Comparison of ENCODE assay signal across 11 mouse cellular contexts in genomic region chr4:149539441-149539840, GRCm38 (mm10). TPM values are rescaled to one million over a fixed set of nuclear protein-coding genes. Genes with fewer than 3 reads are reported as not detected.
A peak's percentile ranks its signal among the peaks of the same experiment; 100 is the strongest.
DNase-seq lines count a peak whose midpoint lies in the region; ATAC-seq and TF ChIP-seq lines count a peak whose summit lies in the region.
"Had no signal": no experiment of that assay in that cellular context is flagged by ENCODE, and none has a peak within 500 bp of the region (broad histone marks: within the 10 kb centered on the region; RNA-seq: fewer than 3 reads in every experiment).

No protein-coding gene starts in this region.

- H3K4me3 ChIP-seq in embryonic facial prominence, embryonic 15.5 days (replicated peaks) = no peak overlapping the region
- no peak overlapping the region for H3K4me3 ChIP-seq in intestine, embryonic 14.5 days (ENCODE audit: low read depth, low read length)
- H3K4me3 ChIP-seq in left cerebral cortex, adult 2 months = no peak overlapping the region
- H3K4me3 ChIP-seq: midbrain, embryonic 12.5 days had no signal

- H3K27me3 ChIP-seq in embryonic facial prominence, embryonic 15.5 days = no peaks in the 10 kb centered on the region
- H3K27me3 ChIP-seq in intestine, embryonic 14.5 days (replicated peaks; ENCODE audit: control insufficient read depth, insufficient read depth, low read length) = no peaks in the 10 kb centered on the region
- H3K27me3 ChIP-seq: midbrain, embryonic 12.5 days had no signal

- no peak for TF ChIP-seq CTCF in left cerebral cortex, adult 2 months (IDR thresholded peaks at IDR 0.05)

- no peaks in the 10 kb centered on the region for H3K9me3 ChIP-seq in embryonic facial prominence, embryonic 15.5 days (replicated peaks)
- H3K9me3 ChIP-seq in intestine, embryonic 14.5 days (ENCODE audit: control insufficient read depth, low read length) = no peaks in the 10 kb centered on the region
- H3K9me3 ChIP-seq: midbrain, embryonic 12.5 days had no signal

- WGBS in embryonic facial prominence, embryonic 15.5 days = 77% methylated on average over 8 of the region's 8 CpGs
- WGBS in intestine, embryonic 14.5 days = 67% methylated on average over 8 of the region's 8 CpGs

- peak; percentile 24; the same call in 1 of the 2 replicates for ATAC-seq in embryonic facial prominence, embryonic 15.5 days (ENCODE audit: insufficient number of reproducible peaks, low FRiP score, low TSS enrichment, low read depth)
- ATAC-seq in intestine, embryonic 14.5 days (replicated peaks; ENCODE audit: low FRiP score, low TSS enrichment, low read depth) = peak; percentile 50; the same call in 1 of the 2 replicates
- no peak for ATAC-seq in megakaryocyte-erythroid progenitor cell, adult 5-6 weeks (replicated peaks; ENCODE audit: low FRiP score, low TSS enrichment, poor library complexity, severe bottlenecking)
- ATAC-seq: CD4-positive, CD25-positive, alpha-beta regulatory T cell, adult 4 months had no signal

- no peak overlapping the region for H3K9ac ChIP-seq in embryonic facial prominence, embryonic 15.5 days
- no peak overlapping the region for H3K9ac ChIP-seq in intestine, embryonic 14.5 days (ENCODE audit: low read length)

- no peaks in the 10 kb centered on the region for H3K36me3 ChIP-seq in embryonic facial prominence, embryonic 15.5 days
- 0 out of 2 replicates have a peak, but pooled peaks cover 5% of the 10 kb centered on the region for H3K36me3 ChIP-seq in intestine, embryonic 14.5 days (ENCODE audit: control insufficient read depth, insufficient read depth, low read length)
- H3K36me3 ChIP-seq: midbrain, embryonic 12.5 days had no signal

- intact Hi-C loops in heart, postnatal 25 days (cut with DNase I) = no loop called here
- intact Hi-C loops in left cerebral cortex, adult 2 months (cut with DNase I) = no loop called here

- peaks cover 30% of the 10 kb centered on the region for H3K4me1 ChIP-seq in embryonic facial prominence, embryonic 15.5 days
- H3K4me1 ChIP-seq in intestine, embryonic 14.5 days (replicated peaks; ENCODE audit: control insufficient read depth, insufficient read depth, low read length) = no peaks in the 10 kb centered on the region

- H3K4me2 ChIP-seq in embryonic facial prominence, embryonic 15.5 days (replicated peaks) = no peak overlapping the region
- no peak overlapping the region for H3K4me2 ChIP-seq in intestine, embryonic 14.5 days (ENCODE audit: low read length)
- H3K4me2 ChIP-seq: midbrain, embryonic 12.5 days had no signal

- DNase-seq in heart, adult 18-20 months = peak; percentile 64 to 71
- no peak for DNase-seq in heart, postnatal 25 days (ENCODE audit: low spot score)
- peak; percentile 29 for DNase-seq in NIH3T3 (ENCODE audit: low read depth)
- no peak for DNase-seq in intestine, embryonic 14.5 days (ENCODE audit: low spot score)
- DNase-seq in thymus, postnatal 14 days = no peak
- no peak for DNase-seq in left cerebral cortex, adult 2 months (ENCODE audit: extremely low spot score in 1 of 2, low spot score in 2 of 2)
- DNase-seq: liver had no signal

- no peak overlapping the region for H3K27ac ChIP-seq in embryonic facial prominence, embryonic 15.5 days (replicated peaks)
- H3K27ac ChIP-seq in intestine, embryonic 14.5 days (ENCODE audit: low read depth) = no peak overlapping the region
- H3K27ac ChIP-seq in left cerebral cortex, adult 2 months = no peak overlapping the region; the same call in 1 of the 2 replicates
- H3K27ac ChIP-seq: midbrain, embryonic 12.5 days had no signal

RNA-seq across cellular contexts. Expression of gene Ctnnbip1, which starts 21.4 kb away (rescaled TPM):
- total RNA-seq in heart, adult 18-20 months (2021) = 10 to 100 TPM; 24.2 to 25.1 TPM
- total RNA-seq in heart, postnatal 25 days (2021) = 10 to 100 TPM; 33.0 to 35.4 TPM
- 67.8 and 72.7 TPM in 2 replicates for polyA plus RNA-seq in embryonic facial prominence, embryonic 15.5 days (2015; fragmentation: Nextera tagmentation; extraction: Ambion mirVana)
- 53.0 and 54.3 TPM in 2 replicates for polyA plus RNA-seq in intestine, embryonic 14.5 days (2014; fragmentation: Nextera tagmentation; extraction: Ambion mirVana)
- total RNA-seq in megakaryocyte-erythroid progenitor cell, adult 5-6 weeks (2014; fragmentation: Nextera tagmentation) = 1.5 and 5.5 TPM in 2 replicates
- total RNA-seq in megakaryocyte-erythroid progenitor cell, adult 5-6 weeks (2017) = 1.7 and 5.9 TPM in 2 replicates
- total RNA-seq in left cerebral cortex, adult 2 months (2021) = 10 to 100 TPM; 35.3 to 35.9 TPM

RNA-seq across cellular contexts. Expression of gene Clstn1, which starts 46.8 kb away (rescaled TPM):
- total RNA-seq in heart, adult 18-20 months (2021) = 10 to 100 TPM; 96.1 to 96.2 TPM
- 10 to 100 TPM; 80.7 to 84.0 TPM for total RNA-seq in heart, postnatal 25 days (2021)
- polyA plus RNA-seq in embryonic facial prominence, embryonic 15.5 days (2015; fragmentation: Nextera tagmentation; extraction: Ambion mirVana) = 64.5 and 71.4 TPM in 2 replicates
- polyA plus RNA-seq in intestine, embryonic 14.5 days (2014; fragmentation: Nextera tagmentation; extraction: Ambion mirVana) = 20.5 and 30.8 TPM in 2 replicates
- 30.8 and 31.2 TPM in 2 replicates for total RNA-seq in megakaryocyte-erythroid progenitor cell, adult 5-6 weeks (2014; fragmentation: Nextera tagmentation)
- 23.3 and 30.4 TPM in 2 replicates for total RNA-seq in megakaryocyte-erythroid progenitor cell, adult 5-6 weeks (2017)
- total RNA-seq in left cerebral cortex, adult 2 months (2021) = 1,000 to 10,000 TPM; 1,405 to 1,413 TPM

RNA-seq across cellular contexts. Expression of gene Lzic, which starts 54.4 kb away (rescaled TPM):
- 10 to 100 TPM; 62.5 to 77.5 TPM for total RNA-seq in heart, adult 18-20 months (2021)
- 10 to 100 TPM; 55.2 to 64.3 TPM for total RNA-seq in heart, postnatal 25 days (2021)
- 46.2 and 46.8 TPM in 2 replicates for polyA plus RNA-seq in embryonic facial prominence, embryonic 15.5 days (2015; fragmentation: Nextera tagmentation; extraction: Ambion mirVana)
- polyA plus RNA-seq in intestine, embryonic 14.5 days (2014; fragmentation: Nextera tagmentation; extraction: Ambion mirVana) = 42.2 and 46.5 TPM in 2 replicates
- 26.0 and 32.6 TPM in 2 replicates for total RNA-seq in megakaryocyte-erythroid progenitor cell, adult 5-6 weeks (2014; fragmentation: Nextera tagmentation)
- total RNA-seq in megakaryocyte-erythroid progenitor cell, adult 5-6 weeks (2017) = 62.6 and 135 TPM in 2 replicates
- total RNA-seq in left cerebral cortex, adult 2 months (2021) = 10 to 100 TPM; 16.8 to 17.6 TPM

RNA-seq across cellular contexts. Expression of gene Nmnat1, which starts 54.4 kb away (rescaled TPM):
- total RNA-seq in heart, adult 18-20 months (2021) = 10 to 100 TPM; 35.4 to 36.0 TPM
- 10 to 100 TPM; 29.7 to 30.7 TPM for total RNA-seq in heart, postnatal 25 days (2021)
- polyA plus RNA-seq in embryonic facial prominence, embryonic 15.5 days (2015; fragmentation: Nextera tagmentation; extraction: Ambion mirVana) = 10.9 and 12.1 TPM in 2 replicates
- polyA plus RNA-seq in intestine, embryonic 14.5 days (2014; fragmentation: Nextera tagmentation; extraction: Ambion mirVana) = 12.0 and 13.7 TPM in 2 replicates
- 2.8 and 13.3 TPM in 2 replicates for total RNA-seq in megakaryocyte-erythroid progenitor cell, adult 5-6 weeks (2014; fragmentation: Nextera tagmentation)
- total RNA-seq in megakaryocyte-erythroid progenitor cell, adult 5-6 weeks (2017) = 2.2 and 8.0 TPM in 2 replicates
- total RNA-seq in left cerebral cortex, adult 2 months (2021) = 10 to 100 TPM in 1 of 2 experiments, 1 to 10 TPM in 1; 9.9 to 12.8 TPM

Comparison
In these comparisons a context has a peak if more than half of its experiments do, and no peak if none do; other contexts are left out.
1. DNase-seq: peak in heart, adult 18-20 months (2 of 2) and NIH3T3 (single experiment); none in heart, postnatal 25 days (single experiment), intestine, embryonic 14.5 days (single experiment), thymus, postnatal 14 days (single experiment) and left cerebral cortex, adult 2 months (0 of 2).
2. RNA of gene Clstn1, which starts 46.8 kb away (total RNA-seq): 1,405 to 1,413 TPM in left cerebral cortex, adult 2 months; 96.1 to 96.2 TPM in heart, adult 18-20 months, 80.7 to 84.0 TPM in heart, postnatal 25 days and 23.3 to 31.2 TPM in megakaryocyte-erythroid progenitor cell, adult 5-6 weeks; every median in the first group is over 10 times any median in the second.